Mouse (Mus musculus): ENCODE results near the gene Zfp735. TPM values are rescaled to one million over a fixed set of nuclear protein-coding genes. Genes with fewer than 3 reads are reported as not detected.

Gene Zfp735
- not detected in 2 replicates for polyA plus RNA-seq (2016; fragmentation: Nextera tagmentation; extraction: Ambion mirVana)

GRCm38 (mm10) chr11:73688478-73688877 is at the start of gene Zfp735:
TSS of gene Zfp735 (plus strand) at chr11:73688778.
- H3K4me3 ChIP-seq, result no peak within 1 kb of the TSS
- WGBS, result 88% methylated on average over 2 of the region's 2 CpGs
- H3K9me3 ChIP-seq (replicated peaks), result 0 out of 2 replicates have a peak, but pooled peaks cover 3% of the 10 kb centered on the region
- H3K4me1 ChIP-seq, result no peaks in the 10 kb centered on the region
- DNase-seq (ENCODE audit: low spot score), result no peak
- H3K27me3 ChIP-seq (ENCODE audit: low read depth, poor library complexity, severe bottlenecking), result no peaks in the 10 kb centered on the region
- no peak within 1 kb of the TSS for H3K27ac ChIP-seq
- H3K36me3 ChIP-seq, result no peaks in the 10 kb centered on the region

DNA sequence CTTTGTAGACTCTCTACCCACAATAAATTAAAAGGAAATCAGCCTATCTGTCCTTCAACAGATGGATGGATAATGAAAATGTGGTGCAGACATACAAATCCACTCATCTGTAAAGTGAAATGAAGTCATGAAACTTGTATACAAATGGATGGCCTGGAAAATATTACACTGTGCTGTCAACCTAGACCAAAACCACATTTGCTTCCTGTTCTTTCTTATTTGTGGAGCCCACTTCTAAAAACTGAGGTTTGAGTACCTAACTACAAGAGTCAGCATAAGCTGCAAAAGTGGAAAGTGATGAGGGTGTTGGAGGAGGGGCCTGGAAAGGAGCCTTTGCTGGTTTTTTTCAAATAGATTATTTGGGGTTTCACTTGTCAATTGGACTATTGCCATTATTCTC is 70.5 kb downstream of the Zfp735 start:
- H3K9me3 ChIP-seq (replicated peaks), result 0 out of 2 replicates have a peak, but pooled peaks cover 3% of the 10 kb centered on the region
- DNase-seq (ENCODE audit: low spot score), result no peak
- no peak overlapping the region for H3K4me3 ChIP-seq
- no peak overlapping the region for H3K27ac ChIP-seq
- no peaks in the 10 kb centered on the region for H3K27me3 ChIP-seq (ENCODE audit: low read depth, poor library complexity, severe bottlenecking)
- H3K4me1 ChIP-seq, result no peaks in the 10 kb centered on the region
- H3K36me3 ChIP-seq, result no peaks in the 10 kb centered on the region

Other genes starting within 250 kb of the Zfp735 start
- gene Olfr380, start 231.3 kb upstream of the Zfp735 start, polyA plus RNA-seq (2016; fragmentation: Nextera tagmentation; extraction: Ambion mirVana), result not detected in 2 replicates
- not detected in 2 replicates for gene Olfr381, start 197.2 kb upstream of the Zfp735 start, polyA plus RNA-seq (2016; fragmentation: Nextera tagmentation; extraction: Ambion mirVana)
- not detected in 2 replicates for gene Olfr382, start 171.6 kb upstream of the Zfp735 start, polyA plus RNA-seq (2016; fragmentation: Nextera tagmentation; extraction: Ambion mirVana)
- not detected in 2 replicates for gene Olfr385, start 95.8 kb upstream of the Zfp735 start, polyA plus RNA-seq (2016; fragmentation: Nextera tagmentation; extraction: Ambion mirVana)
- gene Olfr384, start 90.2 kb upstream of the Zfp735 start, polyA plus RNA-seq (2016; fragmentation: Nextera tagmentation; extraction: Ambion mirVana), result not detected in 2 replicates
- gene Olfr389, start 91.9 kb downstream of the Zfp735 start, polyA plus RNA-seq (2016; fragmentation: Nextera tagmentation; extraction: Ambion mirVana), result not detected in 2 replicates
- not detected in 2 replicates for gene Olfr390, start 94.2 kb downstream of the Zfp735 start, polyA plus RNA-seq (2016; fragmentation: Nextera tagmentation; extraction: Ambion mirVana)
- not detected in 2 replicates for gene Olfr391-ps, start 114.3 kb downstream of the Zfp735 start, polyA plus RNA-seq (2016; fragmentation: Nextera tagmentation; extraction: Ambion mirVana)
- not detected in 2 replicates for gene Olfr392, start 128.3 kb downstream of the Zfp735 start, polyA plus RNA-seq (2016; fragmentation: Nextera tagmentation; extraction: Ambion mirVana)
- gene Olfr393, start 162.7 kb downstream of the Zfp735 start, polyA plus RNA-seq (2016; fragmentation: Nextera tagmentation; extraction: Ambion mirVana), result not detected in 2 replicates
- gene Olfr394, start 202.0 kb downstream of the Zfp735 start, polyA plus RNA-seq (2016; fragmentation: Nextera tagmentation; extraction: Ambion mirVana), result not detected in 2 replicates
- not detected in 2 replicates for gene Olfr395, start 220.5 kb downstream of the Zfp735 start, polyA plus RNA-seq (2016; fragmentation: Nextera tagmentation; extraction: Ambion mirVana)
- not detected in 2 replicates for gene Olfr23, start 247.9 kb downstream of the Zfp735 start, polyA plus RNA-seq (2016; fragmentation: Nextera tagmentation; extraction: Ambion mirVana)

Measured in limb, embryonic 10.5 days (tissue).